Mouse (Mus musculus) MEL (cell line): ENCODE data around the gene Mindy3. TPM values are rescaled to one million over a fixed set of nuclear protein-coding genes. Genes with fewer than 3 reads are reported as not detected.

ENCODE experiments used
- DNase-seq: peaks from one replicate; pipeline ENCODE4 v3.0.0; 2011; ENCODE audit warnings: low read depth, low spot score
- H3K27ac ChIP-seq: 2 replicates; pipeline ENCODE4 v1.5.1; 2012; ENCODE audit warnings: low read depth, mild to moderate bottlenecking, control low read depth, low read length, moderate library complexity; ENCODE audit not compliant: control insufficient read depth
- H3K27me3 ChIP-seq, 2 experiments: fragments of 150-350 bp in 1 of 2; sonication (generic) in 1 of 2; 2 replicates each; pipeline ENCODE4 v1.6.1; 2012; ENCODE audit warnings: low read length in 2 of 2, mild to moderate bottlenecking in 2 of 2, improper control_type of control experiment in 1 of 2, moderate library complexity in 1 of 2; ENCODE audit not compliant: insufficient read depth in 2 of 2, control insufficient read depth in 1 of 2
- H3K36me3 ChIP-seq, 2 experiments: 2 replicates each; pipeline ENCODE4 v1.6.1; 2012 to 2014; ENCODE audit warnings: low read length in 2 of 2, improper control_type of control experiment in 1 of 2, inconsistent platforms in 1 of 2, mild to moderate bottlenecking in 1 of 2; ENCODE audit not compliant: insufficient read depth in 2 of 2, control insufficient read depth in 1 of 2
- H3K4me1 ChIP-seq, 2 experiments: fragments of 150-350 bp in 1 of 2; sonication (generic) in 1 of 2; 2 replicates each; pipeline ENCODE4 v1.6.1; 2012; ENCODE audit warnings: low read length in 2 of 2, improper control_type of control experiment in 1 of 2, mild to moderate bottlenecking in 1 of 2; ENCODE audit not compliant: insufficient read depth in 2 of 2, control insufficient read depth in 1 of 2
- H3K4me3 ChIP-seq, 2 experiments: fragments of 150-350 bp in 1 of 2; sonication (generic) in 1 of 2; 2 replicates each; pipeline ENCODE4 v1.5.1; 2012; ENCODE audit warnings: low read depth in 2 of 2, low read length in 2 of 2, mild to moderate bottlenecking in 2 of 2, moderate library complexity in 2 of 2, control low read depth in 1 of 2, improper control_type of control experiment in 1 of 2; ENCODE audit not compliant: control insufficient read depth in 1 of 2, insufficient read depth in 1 of 2
- H3K79me2 ChIP-seq: 2 replicates; pipeline ENCODE4 v1.6.1; 2012; ENCODE audit warnings: mild to moderate bottlenecking, low read length, moderate library complexity; ENCODE audit not compliant: control insufficient read depth, poor library complexity, insufficient read depth
- H3K9ac ChIP-seq: 2 replicates; pipeline ENCODE4 v1.6.1; 2012; ENCODE audit warnings: low read depth, mild to moderate bottlenecking, control low read depth, low read length, moderate library complexity; ENCODE audit not compliant: control insufficient read depth, poor library complexity, severe bottlenecking
- H3K9me3 ChIP-seq: fragments of 150-350 bp; sonication (generic); replicated peaks from 2 replicates; pipeline ENCODE4 v1.6.1; 2012; ENCODE audit warnings: mild to moderate bottlenecking, low read length, improper control_type of control experiment, moderate library complexity; ENCODE audit not compliant: insufficient read depth
- BHLHE40 ChIP-seq: IDR thresholded peaks from 2 replicates; pipeline ENCODE4 v1.6.1; 2012; ENCODE audit warnings: low read depth, mild to moderate bottlenecking, inconsistent platforms, low read length, improper control_type of control experiment, borderline replicate concordance
- CHD1 ChIP-seq: IDR thresholded peaks from 2 replicates; pipeline ENCODE4 v1.6.1; 2012; ENCODE audit warnings: low read depth, mild to moderate bottlenecking, inconsistent platforms, low read length, improper control_type of control experiment
- CTCF ChIP-seq, 3 experiments: IDR thresholded peaks in 2 of 3; conservative IDR thresholded peaks in 1 of 3; 2 replicates each; pipeline ENCODE4 v1.5.1; 2011 to 2012; ENCODE audit warnings: low read length in 3 of 3, low read depth in 2 of 3, mild to moderate bottlenecking in 2 of 3, improper control_type of control experiment in 1 of 3, inconsistent platforms in 1 of 3, mixed read lengths in 1 of 3, moderate library complexity in 1 of 3; ENCODE audit not compliant: control insufficient read depth in 1 of 3, insufficient read depth in 1 of 3, poor library complexity in 1 of 3, severe bottlenecking in 1 of 3
- ELF1 ChIP-seq: IDR thresholded peaks from 2 replicates; pipeline ENCODE4 v1.6.1; 2014; ENCODE audit warnings: low read depth, mild to moderate bottlenecking, inconsistent platforms, low read length, improper control_type of control experiment, moderate library complexity
- GATA1 ChIP-seq: IDR thresholded peaks from 2 replicates; pipeline ENCODE4 v1.6.1; 2011; ENCODE audit warnings: low read depth, low read length, improper control_type of control experiment
- KAT2A ChIP-seq: conservative IDR thresholded peaks from 2 replicates; pipeline ENCODE4 v1.6.1; 2012; ENCODE audit warnings: low read depth, low read length, improper control_type of control experiment, inconsistent platforms
- MAFK ChIP-seq: IDR thresholded peaks from 2 replicates; pipeline ENCODE4 v1.6.1; 2011; ENCODE audit warnings: low read depth, mild to moderate bottlenecking, low read length, improper control_type of control experiment, borderline replicate concordance
- MEF2A ChIP-seq: IDR thresholded peaks from 2 replicates; pipeline ENCODE4 v1.6.1; 2014; ENCODE audit warnings: low read depth, mild to moderate bottlenecking, inconsistent platforms, low read length, improper control_type of control experiment; ENCODE audit not compliant: poor library complexity, insufficient replicate concordance, severe bottlenecking; ENCODE audit errors: extremely low read depth
- MXI1 ChIP-seq: IDR thresholded peaks from 2 replicates; pipeline ENCODE4 v1.6.1; 2011; ENCODE audit warnings: mild to moderate bottlenecking, low read depth, low read length, improper control_type of control experiment
- POLR2A ChIP-seq, 2 experiments: IDR thresholded peaks; 2 replicates each; pipeline ENCODE4 v1.6.1; 2011 to 2012; ENCODE audit warnings: low read length in 2 of 2, mild to moderate bottlenecking in 2 of 2, control low read depth in 1 of 2, improper control_type of control experiment in 1 of 2, low read depth in 1 of 2, moderate library complexity in 1 of 2; ENCODE audit not compliant: control insufficient read depth in 1 of 2, insufficient read depth in 1 of 2, poor library complexity in 1 of 2
- RAD21 ChIP-seq: IDR thresholded peaks from 2 replicates; pipeline ENCODE4 v1.6.1; 2011; ENCODE audit warnings: mild to moderate bottlenecking, low read depth, low read length, improper control_type of control experiment
- RCOR1 ChIP-seq: IDR thresholded peaks from 2 replicates; pipeline ENCODE4 v1.6.1; 2012; ENCODE audit warnings: low read depth, mild to moderate bottlenecking, inconsistent platforms, low read length, improper control_type of control experiment
- TAL1 ChIP-seq: IDR thresholded peaks from 2 replicates; pipeline ENCODE4 v1.6.1; 2012; ENCODE audit warnings: mild to moderate bottlenecking, inconsistent platforms, low read length, moderate library complexity, mixed read lengths
- TBP ChIP-seq: IDR thresholded peaks from 2 replicates; pipeline ENCODE4 v1.8.0; 2011; ENCODE audit warnings: low read depth, low read length, improper control_type of control experiment
- ZKSCAN1 ChIP-seq: IDR thresholded peaks from 2 replicates; pipeline ENCODE4 v1.6.1; 2012; ENCODE audit warnings: low read depth, mild to moderate bottlenecking, inconsistent platforms, low read length, improper control_type of control experiment, moderate library complexity
- polyA plus RNA-seq, 2 experiments: library from polyadenylated mRNA; stranded (reverse) in 1 of 2; unstranded in 1 of 2; fragments of >175 nt in 1 of 2; fragments of >200 nt in 1 of 2; gene quantifications; 2 replicates each; pipeline versions ENCODE4 v1.2.1 to v1.2.4; 2012; ENCODE audit warnings: low replicate concordance in 2 of 2, low read depth in 1 of 2; ENCODE audit not compliant: insufficient read length in 2 of 2, insufficient read depth in 1 of 2, missing spikeins in 1 of 2
- total RNA-seq: library from RNA; depleted of rRNA; stranded (reverse); fragments of 300-350 nt; gene quantifications from 2 replicates; pipeline ENCODE4 v1.2.3, GENCODE M21; 2012

Mindy3 gene
- total and polyA plus RNA-seq, 3 experiments = 23.8 to 40.6 TPM; not detected in 1

- no peaks in the 10 kb centered on the region; a peak in 1 of 4 replicates for H3K36me3 ChIP-seq
- H3K27me3 ChIP-seq = no peaks in the 10 kb centered on the region
- no peak overlapping the region for H3K9ac ChIP-seq
- H3K4me1 ChIP-seq = peaks cover 0 to 4% of the 10 kb centered on the region in 2 experiments; a peak in 1 of 4 replicates
- no peak for DNase-seq
- no peak overlapping the region for H3K4me3 ChIP-seq
- H3K27ac ChIP-seq = no peak overlapping the region
- H3K9me3 ChIP-seq = no peaks in the 10 kb centered on the region
- no peaks in the 10 kb centered on the region for H3K79me2 ChIP-seq
- TF ChIP-seq MAFK (no peak), BHLHE40 (no peak), MEF2A (no peak), TAL1 (no peak), CHD1 (no peak), ELF1 (no peak), TBP (no peak), KAT2A (no peak), MXI1 (no peak), POLR2A (IDR thresholded peaks at IDR 0.05; ENCODE audit: control insufficient read depth in 1 of 2, insufficient read depth in 1 of 2, low read depth in 1 of 2, low read length in 2 of 2, poor library complexity in 1 of 2) (no peak)
Observed at GRCm38 (mm10) chr2:12320914-12321313, 98.4 kb downstream of the Mindy3 start.

- no peak for TF ChIP-seq MEF2A
- TF ChIP-seq GATA1 = no peak
- TF ChIP-seq RCOR1 = no peak
- TF ChIP-seq POLR2A (IDR thresholded peaks at IDR 0.05; ENCODE audit: control insufficient read depth in 1 of 2, insufficient read depth in 1 of 2, low read depth in 1 of 2, low read length in 2 of 2, poor library complexity in 1 of 2) = no peak
- no peak for TF ChIP-seq CTCF (IDR thresholded peaks at IDR 0.05 in 2 of 3, conservative IDR thresholded peaks at IDR 0.05 in 1 of 3; ENCODE audit: control insufficient read depth in 1 of 3, insufficient read depth in 1 of 3, low read depth in 2 of 3, low read length in 3 of 3, poor library complexity in 1 of 3, severe bottlenecking in 1 of 3)
- no peak for TF ChIP-seq ZKSCAN1
- no peak for TF ChIP-seq RAD21
- Histone ChIP-seq H3K4me3 (no peak overlapping the region), H3K9ac (no peak overlapping the region), H3K27ac (no peak overlapping the region), H3K9me3 (no peaks in the 10 kb centered on the region), H3K36me3 (no peaks in the 10 kb centered on the region; a peak in 1 of 4 replicates), H3K4me1 (peaks cover 0 to 4% of the 10 kb centered on the region in 2 experiments; a peak in 1 of 4 replicates), H3K79me2 (no peaks in the 10 kb centered on the region), H3K27me3 (no peaks in the 10 kb centered on the region)
- no peak for DNase-seq
Observed at GRCm38 (mm10) chr2:12318715-12319114, 100.6 kb downstream of the Mindy3 start.
